Mouse (Mus musculus) hindbrain, embryonic 11.5 days (tissue): Measurements from ENCODE around the gene Sh3bp2. TPM values are rescaled to one million over a fixed set of nuclear protein-coding genes. Genes with fewer than 3 reads are reported as not detected.
A peak's percentile ranks its signal among the peaks of the same experiment; 100 is the strongest.
"Not testable (repeated sequence)": the region's sequence is repeated elsewhere in the genome, so short reads cannot be mapped to it uniquely, and the experiment has no call there.

Source experiments
- ATAC-seq: fragments of 200-750 bp; cut with Nextera tagmentation; 2 replicates; pipeline ENCODE4 v1.8.0; 2017; ENCODE audit warnings: mild to moderate bottlenecking, moderate TSS enrichment, moderate library complexity; ENCODE audit not compliant: low FRiP score
- DNase-seq: peaks from one replicate; pipeline ENCODE4 v3.0.0-alpha.2; 2015; ENCODE audit warnings: low spot score
- H3K27ac ChIP-seq: fragments of 300-500 bp; sonication (generic); 2 replicates; pipeline ENCODE4 v1.5.1; 2014; ENCODE audit warnings: mild to moderate bottlenecking, low read depth, low read length
- H3K27me3 ChIP-seq: fragments of 300-500 bp; sonication (generic); 2 replicates; pipeline ENCODE4 v1.6.1; 2014; ENCODE audit warnings: mild to moderate bottlenecking, low read length, moderate library complexity, mixed read lengths; ENCODE audit not compliant: control insufficient read depth, insufficient read depth
- H3K36me3 ChIP-seq: fragments of 300-500 bp; sonication (generic); 2 replicates; pipeline ENCODE4 v1.6.1; 2014; ENCODE audit warnings: mild to moderate bottlenecking, low read length, moderate library complexity, mixed read lengths; ENCODE audit not compliant: control insufficient read depth, insufficient read depth
- H3K4me1 ChIP-seq: fragments of 300-500 bp; sonication (generic); replicated peaks from 2 replicates; pipeline ENCODE4 v1.6.1; 2014; ENCODE audit warnings: low read length, mixed read lengths; ENCODE audit not compliant: control insufficient read depth, insufficient read depth
- H3K4me2 ChIP-seq: fragments of 300-500 bp; sonication (generic); replicated peaks from 2 replicates; pipeline ENCODE4 v1.6.1; 2014; ENCODE audit warnings: mild to moderate bottlenecking, low read depth, low read length
- H3K4me3 ChIP-seq: fragments of 300-500 bp; sonication (generic); 2 replicates; pipeline ENCODE4 v1.5.1; 2014; ENCODE audit warnings: low read depth, low read length
- H3K9ac ChIP-seq: fragments of 300-500 bp; sonication (generic); 2 replicates; pipeline ENCODE4 v1.6.1; 2014; ENCODE audit warnings: low read depth, low read length
- H3K9me3 ChIP-seq: fragments of 300-500 bp; sonication (generic); 2 replicates; pipeline ENCODE4 v1.6.1; 2016; ENCODE audit warnings: low read length; ENCODE audit not compliant: control insufficient read depth
- WGBS: fragments of 180-500 bp; shearing (Covaris S2); extraction: QIAGEN DNeasy Blood & Tissue Kit; methylation state at CpG from one replicate; pipeline ENCODE4 v1.1.7; 2014; 5-methylcytosine and 5-hydroxymethylcytosine counted together
- polyA plus RNA-seq: library from polyadenylated mRNA; unstranded; fragments of >200 nt; fragmentation: Nextera tagmentation; extraction: Ambion mirVana; gene quantifications from 2 replicates; pipeline ENCODE4 v1.2.1, GENCODE M21; 2014

Gene Sh3bp2
- polyA plus RNA-seq, 1 experiment from 2014 or later = 10.8 TPM

DNA sequence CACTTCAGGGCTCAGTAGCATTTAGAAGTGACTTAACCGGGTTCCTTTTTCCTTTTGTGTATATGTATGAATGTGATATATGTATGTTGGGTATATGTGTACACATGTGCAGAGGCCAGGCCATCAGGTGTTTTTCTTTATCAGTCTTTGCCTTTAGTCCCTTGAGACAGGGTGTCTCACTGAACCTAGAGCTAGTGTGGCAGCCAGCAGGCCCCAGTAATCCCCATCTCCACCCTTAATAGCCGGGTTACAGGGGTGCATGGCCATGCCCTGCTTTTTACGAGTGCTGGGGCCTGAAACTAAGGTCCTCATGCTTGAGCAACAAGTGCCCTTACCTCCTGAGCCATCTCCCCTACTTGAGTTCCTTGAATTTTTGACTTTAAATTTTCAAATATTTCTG, 45.9 kb downstream of the Sh3bp2 start:
- Histone ChIP-seq H3K36me3 (no peaks in the 10 kb centered on the region), H3K4me3 (no peak overlapping the region), H3K4me1 (0 out of 2 replicates have a peak, but pooled peaks cover 4% of the 10 kb centered on the region), H3K27me3 (no peaks in the 10 kb centered on the region), H3K27ac (no peak overlapping the region), H3K9ac (no peak overlapping the region), H3K9me3 (no peaks in the 10 kb centered on the region), H3K4me2 (no peak overlapping the region)
- no peak for ATAC-seq
- no peak for DNase-seq
- WGBS = 86% methylated on average over 3 of the region's 3 CpGs

DNA sequence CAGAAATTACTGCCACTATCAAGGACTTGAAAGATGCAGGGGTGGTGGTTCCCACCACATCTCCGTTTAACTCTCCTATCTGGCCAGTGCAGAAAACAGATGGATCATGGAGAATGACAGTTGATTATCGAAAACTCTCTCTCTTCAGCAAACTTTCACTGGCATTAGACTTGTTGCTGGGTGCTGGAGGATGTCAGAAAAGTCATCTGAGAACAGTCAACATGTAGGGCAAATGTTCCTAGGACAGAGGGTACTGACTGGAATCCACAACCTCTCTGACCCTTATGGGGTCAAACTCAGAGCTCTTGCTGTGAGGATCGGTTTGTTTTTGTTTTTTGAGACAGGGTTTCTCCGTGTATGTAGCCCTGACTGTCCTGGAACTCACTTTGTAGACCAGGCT, 46.9 kb downstream of the Sh3bp2 start:
- DNase-seq, H3K36me3 ChIP-seq, H3K4me1 ChIP-seq, H3K27me3 ChIP-seq, ATAC-seq, H3K9me3 ChIP-seq: not testable (repeated sequence)
- WGBS = 49% methylated on average over 4 of the region's 4 CpGs
- Histone ChIP-seq H3K4me2 (peak overlapping the region; percentile 59), H3K27ac (peak overlapping the region; percentile 91), H3K4me3 (peak overlapping the region; percentile 95; the same call in 1 of the 2 replicates), H3K9ac (peak overlapping the region; percentile 96; the same call in 1 of the 2 replicates)

DNA sequence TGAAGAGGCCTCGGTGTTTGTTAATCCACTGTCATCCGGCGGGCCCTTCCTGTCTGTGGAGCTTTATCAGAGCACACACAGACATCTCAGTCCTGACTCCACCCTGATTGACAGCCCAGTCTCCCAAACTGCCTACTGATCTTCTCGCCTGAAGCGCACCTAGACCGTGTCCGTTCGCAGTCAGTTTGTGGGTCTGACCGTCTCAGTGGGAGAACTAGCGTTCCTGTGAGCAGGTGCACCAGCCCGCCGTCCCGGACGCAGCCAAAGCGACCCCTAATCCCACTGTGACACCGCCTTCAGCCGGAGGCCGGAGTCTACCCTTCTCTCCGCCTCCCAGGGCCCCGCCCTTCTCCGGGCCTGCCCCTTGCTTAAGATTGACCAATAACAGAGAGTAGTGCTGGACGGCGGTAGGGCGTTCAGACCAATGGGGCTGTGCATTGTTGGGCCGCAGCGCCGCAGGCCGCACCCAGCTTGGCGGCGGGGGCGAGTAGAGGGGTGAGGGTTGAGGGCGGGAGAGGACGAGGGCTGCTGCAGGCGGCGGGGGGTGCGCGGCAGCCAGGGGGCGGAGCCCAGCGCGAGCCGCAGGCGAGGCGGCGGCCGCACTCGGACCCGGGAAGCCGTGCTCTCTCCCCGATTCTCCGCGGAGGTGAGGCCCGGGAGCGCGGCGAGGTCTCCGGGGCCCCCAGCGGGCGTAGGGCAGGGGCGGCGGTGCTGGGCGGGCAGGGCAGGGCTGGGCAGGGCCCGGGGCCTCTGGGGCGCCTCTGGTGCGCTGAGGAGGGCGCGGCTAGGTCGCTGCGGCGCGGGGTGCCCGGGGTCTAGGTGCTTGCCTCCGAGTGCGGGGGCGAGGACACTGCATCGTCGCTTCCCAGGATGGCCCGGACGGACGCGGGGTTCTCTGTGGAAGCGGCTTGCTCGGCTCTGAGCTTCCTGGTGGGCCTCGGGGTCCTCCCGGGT, 47.9 kb downstream of the Sh3bp2 start, which contains the start of gene Add1:
Add1 (plus strand) TSS at position 397 of the 954 bp plus-strand sequence.
- Histone ChIP-seq H3K27me3 (no peaks in the 10 kb centered on the region), H3K27ac (peak within 1 kb of the TSS; percentile 91), H3K4me1 (0 out of 2 replicates have a peak, but pooled peaks cover 4% of the 10 kb centered on the region), H3K4me3 (peak within 1 kb of the TSS; percentile 95), H3K9me3 (no peaks in the 10 kb centered on the region), H3K9ac (peak within 1 kb of the TSS; percentile 96), H3K4me2 (peak within 1 kb of the TSS; percentile 59), H3K36me3 (no peaks in the 10 kb centered on the region)
- ATAC-seq (peak; percentile 100), DNase-seq (peak; percentile 98)
- WGBS = under 1% methylated on average over 60 of the region's 84 CpGs

- DNase-seq = no peak
- no peak for ATAC-seq
- no peaks in the 10 kb centered on the region for H3K27me3 ChIP-seq
- H3K4me3 ChIP-seq = peak overlapping the region; percentile 95
- 0 out of 2 replicates have a peak, but pooled peaks cover 4% of the 10 kb centered on the region for H3K4me1 ChIP-seq
- H3K9ac ChIP-seq = peak overlapping the region; percentile 96; the same call in 1 of the 2 replicates
- peak overlapping the region; percentile 59 for H3K4me2 ChIP-seq
- no peak overlapping the region for H3K27ac ChIP-seq
- H3K36me3 ChIP-seq = no peaks in the 10 kb centered on the region
- WGBS = 49% methylated on average over 10 of the region's 10 CpGs
- no peaks in the 10 kb centered on the region for H3K9me3 ChIP-seq
Measured at GRCm38 (mm10) chr5:34574721-34575120, 49.1 kb downstream of the Sh3bp2 start.

GRCm38 (mm10) chr5:34576286-34576685, 50.6 kb downstream of the Sh3bp2 start:
- H3K9ac ChIP-seq = no peak overlapping the region
- 91% methylated on average over 1 of the region's 1 CpGs for WGBS
- no peaks in the 10 kb centered on the region for H3K9me3 ChIP-seq
- H3K36me3 ChIP-seq = no peaks in the 10 kb centered on the region
- H3K4me3 ChIP-seq = no peak overlapping the region
- ATAC-seq (no peak), DNase-seq (no peak)
- no peaks in the 10 kb centered on the region for H3K27me3 ChIP-seq
- H3K4me1 ChIP-seq = 0 out of 2 replicates have a peak, but pooled peaks cover 4% of the 10 kb centered on the region
- no peak overlapping the region for H3K27ac ChIP-seq
- no peak overlapping the region for H3K4me2 ChIP-seq

- WGBS = 99% methylated on average over 7 of the region's 7 CpGs
- no peak for DNase-seq
- Histone ChIP-seq H3K9me3 (no peaks in the 10 kb centered on the region), H3K4me1 (0 out of 2 replicates have a peak, but pooled peaks cover 4% of the 10 kb centered on the region), H3K4me2 (no peak overlapping the region), H3K27me3 (no peaks in the 10 kb centered on the region), H3K27ac (no peak overlapping the region), H3K9ac (no peak overlapping the region), H3K4me3 (no peak overlapping the region), H3K36me3 (no peaks in the 10 kb centered on the region)
- ATAC-seq = no peak
Measured at GRCm38 (mm10) chr5:34578038-34578655, 52.5 kb downstream of the Sh3bp2 start.

- no peak for DNase-seq
- H3K4me1 ChIP-seq = 0 out of 2 replicates have a peak, but pooled peaks cover 4% of the 10 kb centered on the region
- H3K9me3 ChIP-seq = no peaks in the 10 kb centered on the region
- 88% methylated on average over 3 of the region's 3 CpGs for WGBS
- no peak overlapping the region for H3K4me3 ChIP-seq
- H3K27ac ChIP-seq = no peak overlapping the region
- H3K27me3 ChIP-seq = no peaks in the 10 kb centered on the region
- no peak overlapping the region for H3K4me2 ChIP-seq
- H3K9ac ChIP-seq = no peak overlapping the region
- no peak for ATAC-seq
- H3K36me3 ChIP-seq = no peaks in the 10 kb centered on the region
Measured at GRCm38 (mm10) chr5:34579377-34579776, 53.7 kb downstream of the Sh3bp2 start.

DNA sequence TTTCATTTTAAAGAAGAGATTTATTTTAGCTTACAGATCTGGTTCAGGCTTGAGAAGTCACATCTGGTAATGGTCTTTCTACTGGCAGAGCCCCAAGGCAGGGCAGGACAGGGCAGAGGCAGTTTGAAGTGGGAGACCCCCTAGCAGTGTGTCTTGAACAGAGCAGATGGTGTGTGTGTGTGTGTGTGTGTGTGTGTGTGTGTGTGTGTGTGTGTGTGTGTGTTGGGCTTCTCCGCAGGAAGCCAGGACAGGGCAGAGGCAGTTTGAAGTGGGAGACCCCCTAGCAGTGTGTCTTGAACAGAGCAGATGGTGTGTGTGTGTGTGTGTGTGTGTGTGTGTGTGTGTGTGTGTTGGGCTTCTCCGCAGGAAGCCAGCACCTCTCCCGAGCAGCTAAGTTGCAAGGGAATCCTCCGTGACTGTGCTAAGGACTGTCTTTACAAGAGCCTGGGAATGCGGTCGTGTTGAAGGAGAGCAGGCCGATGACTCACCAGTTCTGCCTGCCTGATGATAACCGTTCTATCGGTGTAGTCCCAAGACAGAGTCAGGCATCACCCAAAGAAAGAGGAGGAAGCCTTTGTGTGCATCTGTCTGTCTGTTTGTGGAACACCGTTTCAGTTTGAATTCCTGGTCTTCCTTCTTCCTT, 56.2 kb downstream of the Sh3bp2 start:
- H3K36me3 ChIP-seq, H3K4me2 ChIP-seq, H3K9me3 ChIP-seq, H3K9ac ChIP-seq, H3K4me3 ChIP-seq, H3K27me3 ChIP-seq, ATAC-seq, H3K4me1 ChIP-seq, DNase-seq: not testable (repeated sequence)
- WGBS = 55% methylated on average over 9 of the region's 10 CpGs
- peak overlapping the region; percentile 30; the same call in 1 of the 2 replicates for H3K27ac ChIP-seq
